Mouse (Mus musculus) urinary bladder, postnatal 25 days (tissue): Measurements from ENCODE around the gene Lck.
A peak's percentile ranks its signal among the peaks of the same experiment; 100 is the strongest.

ENCODE experiments used
- DNase-seq: peaks from one replicate; pipeline ENCODE4 v3.0.0; 2022; ENCODE audit warnings: low spot score

Lck gene

DNA sequence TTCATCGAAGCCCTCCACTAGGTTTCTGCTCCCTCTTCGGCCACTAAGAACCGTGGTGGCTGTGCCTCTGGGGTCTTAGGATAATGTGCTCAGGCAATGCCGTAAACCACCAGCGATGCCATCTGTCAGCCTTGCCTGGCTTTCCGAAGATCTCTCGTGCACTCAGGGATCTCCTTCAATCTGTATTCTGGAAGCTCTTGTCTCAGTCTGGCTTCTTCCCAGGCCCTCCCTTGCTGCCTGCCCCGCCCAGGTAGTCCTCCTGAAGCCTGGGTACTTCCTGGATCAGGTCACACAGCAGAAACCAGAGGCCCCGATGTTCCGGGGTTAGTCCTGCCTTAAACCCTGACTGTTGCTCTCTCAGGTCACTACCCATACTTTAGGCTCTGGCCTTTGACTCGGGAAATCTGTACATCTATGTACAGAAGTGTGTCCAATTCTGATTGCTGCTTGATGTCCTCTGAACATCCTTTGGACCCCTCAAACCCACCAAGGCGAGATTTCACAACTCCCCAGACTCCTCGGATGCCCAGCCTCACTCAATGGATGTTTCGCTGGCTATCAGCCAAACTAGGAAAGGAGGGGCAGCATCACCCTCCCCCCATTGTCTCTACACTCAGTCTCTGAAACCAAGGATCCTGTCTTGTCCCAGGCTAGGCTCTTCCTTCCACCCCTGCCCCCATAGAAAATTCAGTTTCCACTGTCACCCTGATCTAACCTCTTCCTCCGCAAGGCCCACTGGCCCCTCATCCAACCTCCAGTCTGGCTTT, 64.4 kb downstream of the Lck start:
- no peak for DNase-seq

DNA sequence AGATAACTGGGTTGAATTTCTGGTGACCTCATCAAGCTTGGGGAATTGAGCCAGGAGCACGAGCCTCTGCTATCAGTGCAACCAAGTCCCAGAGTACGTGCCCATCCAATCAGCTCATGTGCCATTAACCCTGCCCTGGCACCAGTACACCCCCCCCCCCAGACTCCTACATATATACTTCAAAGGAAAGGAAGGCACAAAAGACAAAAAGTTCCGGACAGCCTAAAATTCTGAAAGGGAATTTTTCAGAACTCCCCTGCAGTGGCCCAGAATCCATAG, 65.3 kb downstream of the Lck start:
- DNase-seq = no peak

GRCm38 (mm10) chr4:129507434-129508236, 65.8 kb downstream of the Lck start:
- no peak for DNase-seq

- no peak for DNase-seq
These were observed 67.9 kb downstream of the Lck start for GRCm38 (mm10) chr4:129505511-129505910.

DNA sequence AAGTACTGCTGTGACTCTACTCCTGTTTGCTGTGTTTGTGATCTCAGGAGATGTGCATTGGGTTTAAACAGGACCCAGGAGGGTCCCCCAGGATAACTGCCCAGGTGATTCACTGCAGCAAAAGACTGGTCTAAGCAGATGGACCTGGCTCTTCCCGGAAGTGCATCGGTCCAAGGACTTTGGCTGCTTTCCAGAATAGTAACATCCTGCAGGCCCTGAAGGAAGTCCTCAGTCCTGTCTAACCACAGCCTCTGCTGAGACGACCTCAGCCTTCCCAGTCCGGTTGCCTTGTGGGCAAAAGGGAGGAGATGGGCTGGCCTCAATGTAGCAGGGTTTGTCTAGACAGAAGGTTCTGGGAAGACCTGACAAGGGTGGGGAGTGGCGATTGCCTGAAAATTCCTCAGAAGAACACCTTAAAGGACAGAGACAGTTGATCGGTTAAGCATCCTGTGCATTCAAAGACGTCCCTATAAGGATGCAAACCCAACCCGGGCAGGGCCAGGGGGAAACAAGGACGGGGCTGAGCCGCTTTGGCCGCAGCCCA, 70.5 kb downstream of the Lck start:
- DNase-seq = no peak

DNA sequence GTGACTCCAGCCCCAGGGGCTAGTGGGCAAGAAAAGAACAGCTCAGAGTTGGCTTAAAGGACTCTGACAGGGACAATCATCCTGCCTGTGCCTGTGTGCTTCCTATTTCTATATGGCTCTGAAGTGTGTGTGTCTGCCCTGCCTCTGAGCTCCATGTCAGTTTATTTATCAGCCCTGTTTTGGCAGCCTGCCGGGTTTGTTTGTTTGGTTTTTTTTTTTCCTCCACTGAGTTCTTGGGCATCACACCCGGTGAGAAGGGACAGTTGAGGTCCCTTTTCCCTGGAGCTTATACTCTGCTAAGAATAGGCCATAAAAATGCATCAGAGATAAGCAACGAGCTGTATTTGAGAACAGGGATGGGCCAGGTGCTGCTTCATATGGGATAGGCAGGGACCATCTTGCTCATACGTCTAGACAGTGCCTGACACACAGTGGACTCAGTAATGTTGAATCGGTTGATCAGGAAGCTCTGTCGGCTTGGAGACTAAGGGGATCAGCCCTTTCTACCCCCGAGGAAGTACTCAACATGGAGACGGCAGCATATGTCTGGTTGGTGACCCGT, 71.0 kb downstream of the Lck start:
- DNase-seq = no peak

- DNase-seq = peak; percentile 78
These were observed 72.6 kb downstream of the Lck start for GRCm38 (mm10) chr4:129500607-129501566.

DNA sequence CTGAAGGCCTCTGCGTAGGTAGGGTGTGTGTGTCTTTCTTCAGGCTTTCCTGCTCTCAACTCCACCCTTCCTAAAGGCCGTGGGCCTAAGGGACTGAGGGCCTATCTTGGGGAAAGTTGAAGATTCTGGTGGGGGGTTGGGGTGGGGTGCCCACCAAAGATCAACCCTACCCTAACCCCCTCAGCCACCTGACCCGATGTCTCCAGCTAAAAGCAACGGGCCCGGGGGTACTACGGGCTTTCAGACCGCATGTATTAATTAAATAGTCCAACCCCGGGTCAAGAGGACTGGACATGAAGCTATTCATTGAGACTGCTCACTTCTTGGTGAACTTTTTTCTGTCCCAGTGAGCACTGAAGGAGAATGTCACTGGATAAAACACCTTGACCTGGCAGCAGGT, 73.4 kb downstream of the Lck start:
- DNase-seq = no peak

DNA sequence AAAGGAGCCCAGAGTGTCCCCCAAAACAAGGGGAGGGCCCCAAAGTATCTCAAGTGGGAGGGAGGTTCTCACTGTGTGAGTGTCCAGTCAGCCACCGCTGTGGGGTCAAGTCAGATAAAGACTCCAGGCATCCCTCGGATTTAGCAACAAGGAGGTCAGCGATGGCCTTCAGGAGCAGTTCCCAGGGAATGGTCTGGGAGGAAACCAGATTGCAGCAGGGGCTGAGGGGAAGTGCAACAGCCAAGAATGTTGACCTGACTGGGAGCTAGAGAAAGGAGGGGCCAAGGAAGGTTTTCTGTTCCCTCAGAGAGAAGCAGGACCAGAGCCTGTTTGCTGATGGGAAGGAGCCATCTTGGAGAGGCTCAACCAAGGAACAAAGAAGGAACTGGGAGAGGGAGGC, 74.5 kb downstream of the Lck start:
- no peak for DNase-seq
